Mouse (Mus musculus): ENCODE data around the gene Krtap29-1. TPM values are rescaled to one million over a fixed set of nuclear protein-coding genes. Genes with fewer than 3 reads are reported as not detected.
A peak's percentile ranks its signal among the peaks of the same experiment; 100 is the strongest.

Krtap29-1 gene
- total RNA-seq (2021): not detected
- long read RNA-seq, experiment 1: 0 reads
- long read RNA-seq, experiment 2: 0 reads

DNA sequence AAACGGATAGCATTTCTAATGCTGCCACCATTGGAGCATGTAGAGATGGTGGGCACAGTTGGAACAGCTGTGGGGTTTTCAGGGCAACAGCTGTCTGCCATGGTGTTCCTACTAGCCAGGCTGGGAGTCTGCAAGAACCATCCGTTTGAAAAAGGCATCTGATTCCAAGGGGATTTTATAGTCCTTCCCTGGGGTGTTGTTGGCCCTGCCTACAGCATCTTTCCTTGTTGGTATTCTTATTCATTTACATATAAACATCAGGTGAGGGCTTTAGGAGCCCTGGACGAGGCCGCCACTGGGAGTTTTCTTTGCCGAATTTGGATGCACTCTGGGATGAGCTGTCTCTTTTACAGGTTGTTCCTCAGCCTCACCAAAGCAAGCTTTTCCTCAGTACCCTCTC, at the start of gene Krtap29-1:
TSS of gene Krtap29-1 (minus strand) at position 101 of the 400 bp plus-strand sequence.
- no peak for DNase-seq
- intact Hi-C loops (cut with DNase I): no loop called here

DNA sequence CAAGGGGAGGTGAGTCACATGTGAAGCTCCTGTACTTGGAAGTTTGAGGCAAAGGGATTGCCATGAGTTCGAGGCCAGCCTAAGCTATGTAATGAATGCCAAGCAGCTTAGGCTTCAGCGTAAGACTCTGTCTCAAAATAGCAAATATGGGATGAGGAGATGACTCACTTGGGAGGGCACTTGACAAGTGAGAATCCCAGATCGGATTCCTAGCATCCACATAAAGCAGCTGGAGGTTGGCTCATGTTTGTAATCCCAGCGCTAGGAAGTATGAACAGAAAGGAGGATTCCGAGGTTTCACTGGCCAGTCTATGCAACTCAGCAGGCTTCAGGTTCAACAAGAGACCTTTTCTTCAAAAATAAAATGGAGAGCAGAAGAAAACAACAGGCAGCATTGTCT, 42.6 kb upstream of the Krtap29-1 start:
- intact Hi-C loops (cut with DNase I): no loop called here
- DNase-seq: no peak

DNA sequence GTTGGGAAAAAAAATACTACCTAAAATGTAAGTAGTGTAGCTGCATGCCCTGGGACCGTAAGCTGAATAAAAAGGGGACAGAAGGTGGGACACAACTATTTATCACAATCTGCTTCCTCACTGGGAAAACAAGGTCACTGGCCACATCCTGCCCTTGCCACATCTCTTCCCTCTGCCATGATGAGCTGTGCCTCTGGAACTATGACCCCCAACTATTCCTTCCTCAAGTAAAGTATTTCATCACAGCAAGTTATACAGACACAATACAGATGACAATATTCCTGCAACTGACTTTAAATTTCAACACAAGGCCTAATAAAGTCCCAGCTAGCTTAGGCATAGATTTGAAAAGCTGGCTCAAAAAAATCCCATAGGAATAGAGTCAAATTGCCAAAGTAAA, 40.6 kb upstream of the Krtap29-1 start:
- DNase-seq: no peak
- intact Hi-C loops (cut with DNase I): no loop called here

DNA sequence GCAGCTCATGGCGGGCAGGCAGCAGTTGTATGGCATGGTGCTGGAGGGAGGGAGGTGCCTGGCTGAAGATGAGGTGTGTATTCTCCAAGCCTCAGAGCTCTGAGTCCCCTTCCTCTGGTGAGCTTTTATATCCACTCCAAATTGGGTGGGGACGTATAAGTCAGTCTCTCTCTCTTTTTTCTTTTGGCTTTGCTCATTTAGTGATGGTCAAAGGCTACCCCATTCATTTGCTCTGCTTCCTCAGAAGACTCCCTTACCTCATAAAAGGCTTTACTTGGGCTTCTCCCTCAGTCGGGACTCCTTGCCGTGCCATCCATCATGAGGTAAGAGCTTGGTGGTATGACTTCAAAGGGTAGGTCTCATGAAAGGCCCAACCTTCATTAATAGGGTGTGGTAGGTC, 37.3 kb upstream of the Krtap29-1 start, which contains the start of gene Krt33a:
TSS of gene Krt33a (minus strand) at position 101 of the 400 bp plus-strand sequence.
- intact Hi-C loops (cut with DNase I): no loop called here

DNA sequence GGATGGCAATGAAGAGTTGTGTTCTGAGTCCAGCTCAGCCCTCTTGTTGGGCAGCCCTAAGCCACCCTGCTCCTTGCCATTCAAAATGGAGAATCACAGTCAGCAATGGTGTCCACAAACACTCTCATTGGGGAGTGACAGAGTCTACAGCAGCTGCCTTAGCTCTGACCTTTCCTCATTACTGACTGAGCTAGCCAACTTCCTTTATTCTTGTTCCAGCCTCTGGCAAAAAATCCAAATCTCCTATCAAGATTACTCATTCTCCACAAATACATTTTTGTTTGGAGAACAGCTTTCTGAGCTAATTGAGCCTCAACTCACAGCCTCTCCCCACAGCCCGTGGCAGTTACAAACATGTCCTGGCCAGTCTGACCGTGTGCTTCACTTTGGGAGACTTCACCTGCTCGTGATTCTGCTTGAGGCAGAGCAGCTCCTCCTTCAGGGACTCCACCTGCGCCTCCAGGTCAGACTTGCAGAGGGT, 34.9 kb upstream of the Krtap29-1 start:
- intact Hi-C loops (cut with DNase I): no loop called here
- DNase-seq: no peak

More for the DNA sequence above, 37.3 kb upstream of the Krtap29-1 start, which contains the start of gene Krt33a:
- DNase-seq: no peak

DNA sequence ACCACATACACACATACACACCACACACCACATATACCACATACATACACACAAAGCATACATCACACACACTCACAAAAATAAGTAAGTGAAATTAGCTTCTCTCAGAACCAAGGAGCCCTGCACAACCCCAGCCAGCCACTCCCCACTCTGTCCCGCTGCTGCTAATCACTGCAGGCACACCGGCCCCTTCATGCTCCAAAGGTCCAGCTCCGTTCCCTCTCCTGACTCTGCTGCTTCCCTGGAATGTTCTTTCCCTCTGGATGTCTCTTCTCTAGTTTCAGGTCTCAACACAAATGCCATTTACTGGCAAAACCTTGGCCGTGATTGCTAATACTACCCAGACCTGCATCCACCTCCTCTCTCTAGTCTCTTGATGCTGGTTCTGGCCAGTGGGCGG, 31.8 kb upstream of the Krtap29-1 start:
- intact Hi-C loops (cut with DNase I): no loop called here
- no peak for DNase-seq

DNA sequence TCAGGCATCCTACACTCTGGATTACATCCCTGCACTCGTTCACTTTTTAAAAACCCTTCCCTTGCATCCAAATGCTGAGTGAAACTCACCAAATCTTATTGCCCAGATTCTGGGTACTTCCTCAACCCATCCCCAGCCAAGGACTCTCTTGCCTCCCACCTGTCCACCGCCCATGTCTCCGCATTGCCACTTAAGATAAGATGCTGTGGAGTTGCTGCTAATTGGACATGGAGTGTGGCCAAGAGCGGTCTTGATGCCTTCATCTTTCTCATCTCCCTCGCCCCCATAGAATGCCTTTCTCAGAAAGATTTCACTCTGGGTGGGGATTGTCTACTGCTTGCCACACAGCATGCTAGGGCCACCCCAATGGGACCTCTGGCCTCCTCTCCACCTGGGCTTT, 29.5 kb upstream of the Krtap29-1 start:
- intact Hi-C loops (cut with DNase I): no loop called here
- DNase-seq: no peak

DNA sequence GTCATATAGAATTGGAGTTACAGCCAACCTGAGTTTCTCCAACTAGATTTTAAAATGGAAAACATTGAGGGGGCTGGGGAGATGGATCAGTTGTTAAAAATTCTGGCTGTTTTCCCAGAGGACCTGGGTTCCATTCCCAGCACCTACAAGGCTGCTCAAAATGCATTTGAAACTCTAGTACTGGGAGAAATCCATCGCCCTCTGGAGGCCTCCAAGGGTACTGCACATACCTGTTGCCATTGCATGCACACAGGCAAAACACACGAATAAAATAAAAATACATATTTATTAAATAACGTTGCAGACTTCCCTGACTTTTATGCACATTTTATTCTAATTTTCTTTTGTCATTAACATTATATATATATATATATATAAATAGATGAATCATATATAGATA, 27.8 kb upstream of the Krtap29-1 start:
- no peak for DNase-seq
- intact Hi-C loops (cut with DNase I): no loop called here

DNA sequence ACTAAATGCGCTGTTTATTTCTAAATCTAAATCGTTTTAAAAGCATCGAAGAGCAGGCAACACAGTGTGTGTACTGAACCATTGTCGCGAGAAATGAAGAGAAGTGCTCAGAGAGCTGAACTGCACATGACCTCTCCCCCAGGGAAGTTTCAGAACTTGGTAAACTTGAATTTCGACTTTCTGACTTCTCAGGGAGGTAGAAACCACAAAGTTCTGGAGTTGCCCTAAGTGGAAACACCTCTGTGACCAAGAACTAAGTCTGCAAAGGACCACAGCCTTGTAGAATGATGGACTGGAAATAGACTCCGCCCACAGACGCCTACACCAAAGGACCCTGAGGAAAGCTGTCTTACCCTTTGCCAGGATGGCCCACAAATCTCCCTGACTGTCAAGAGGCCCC, 27.1 kb upstream of the Krtap29-1 start:
- DNase-seq: no peak
- intact Hi-C loops (cut with DNase I): no loop called here

DNA sequence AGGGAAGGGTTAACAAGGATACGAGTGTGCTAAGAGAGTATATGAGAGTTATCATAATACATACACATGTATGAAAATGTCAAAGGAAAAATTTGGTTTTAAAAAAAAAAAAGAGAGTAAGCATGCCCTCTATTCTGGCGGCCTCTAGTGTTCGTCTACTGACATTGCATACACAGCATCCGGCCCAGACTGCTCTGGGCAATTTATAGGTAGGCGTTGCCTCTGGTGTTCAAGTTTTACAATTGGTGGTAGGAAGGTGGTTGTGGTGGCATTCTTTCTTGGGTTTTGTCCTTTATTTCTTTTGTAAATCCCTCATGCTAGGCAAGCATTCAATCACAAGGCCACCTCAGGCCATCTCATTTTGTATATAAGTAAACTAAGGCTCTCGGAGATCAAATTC, 26.0 kb upstream of the Krtap29-1 start:
- DNase-seq: peak; percentile 22 to 63
- intact Hi-C loops (cut with DNase I): loop anchor here (5.0 kb wide), 1 partner anchor 543 kb away; no protein-coding TSS in a partner anchor

DNA sequence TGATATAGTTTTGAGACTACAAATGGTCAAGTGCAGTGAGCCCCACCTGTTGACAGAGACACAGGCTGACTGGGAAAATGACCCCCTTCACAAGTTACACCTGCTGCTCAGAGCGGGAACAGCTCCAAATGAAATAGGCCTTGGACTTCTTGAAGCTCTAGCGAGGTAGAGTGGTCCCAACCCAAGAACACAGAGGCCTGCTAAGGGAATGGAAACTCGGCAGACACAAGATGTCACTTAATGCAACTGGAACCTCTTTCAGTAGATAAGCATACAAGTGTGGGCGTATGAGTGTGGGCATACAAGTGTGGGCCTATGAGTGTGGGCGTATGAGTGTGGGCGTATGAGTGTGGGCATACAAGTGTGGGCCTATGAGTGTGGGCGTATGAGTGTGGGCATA, 20.2 kb upstream of the Krtap29-1 start:
- intact Hi-C loops (cut with DNase I): no loop called here
- no peak for DNase-seq

DNA sequence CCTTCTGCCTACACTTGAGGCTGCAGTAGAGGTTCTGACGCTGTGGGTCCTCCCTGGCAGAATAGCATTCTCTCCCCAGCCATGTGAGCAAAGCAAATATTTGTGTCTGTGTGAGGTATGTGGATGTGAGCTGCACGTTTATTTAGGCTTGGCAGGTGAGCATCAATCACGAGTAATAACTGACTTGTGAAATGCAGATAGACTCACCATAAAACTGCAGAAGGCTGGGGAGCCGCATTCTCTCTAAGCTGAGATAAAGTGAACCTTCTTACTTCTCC, 15.5 kb upstream of the Krtap29-1 start:
- intact Hi-C loops (cut with DNase I): no loop called here
- no peak for DNase-seq

DNA sequence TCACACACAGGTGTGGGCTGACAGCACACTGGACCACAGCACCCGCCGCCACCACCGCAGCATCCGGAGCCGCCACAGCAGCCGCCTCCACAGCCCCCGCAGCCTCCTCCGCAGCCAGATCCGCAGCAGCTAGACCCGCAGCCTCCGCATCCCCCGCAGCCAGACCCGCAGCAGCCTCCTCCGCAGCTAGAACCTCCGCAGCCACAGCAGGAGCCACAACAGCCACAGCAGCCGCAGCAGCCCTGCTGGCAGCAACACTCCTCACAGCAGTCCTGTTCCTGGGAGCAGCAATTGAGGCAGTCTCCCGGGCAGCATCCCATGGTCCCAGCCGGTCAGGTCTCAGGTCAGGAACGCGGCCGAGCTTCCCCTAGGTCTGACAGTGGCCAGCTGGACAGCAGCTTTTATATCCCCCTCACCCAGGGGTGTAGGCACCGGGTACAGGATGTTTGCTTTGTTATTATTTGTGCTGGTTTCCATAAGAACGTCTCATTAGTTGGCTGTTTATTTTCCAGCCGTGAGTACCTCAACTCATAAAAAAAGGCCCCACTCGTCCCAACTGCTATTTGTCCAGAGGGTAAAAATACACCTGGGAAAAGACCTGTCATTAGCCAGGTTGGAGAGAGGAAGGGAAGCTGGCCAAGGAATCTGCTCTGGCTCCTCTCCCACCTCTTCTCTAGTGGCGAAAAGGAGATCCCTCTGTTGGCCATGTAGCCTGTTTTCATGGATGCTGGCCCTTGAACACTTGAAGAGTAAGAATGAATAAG, 14.9 kb upstream of the Krtap29-1 start, which contains the start of gene Krtap17-1:
TSS of gene Krtap17-1 (minus strand) at position 375 of the 764 bp plus-strand sequence.
- intact Hi-C loops (cut with DNase I): no loop called here
- DNase-seq: no peak

DNA sequence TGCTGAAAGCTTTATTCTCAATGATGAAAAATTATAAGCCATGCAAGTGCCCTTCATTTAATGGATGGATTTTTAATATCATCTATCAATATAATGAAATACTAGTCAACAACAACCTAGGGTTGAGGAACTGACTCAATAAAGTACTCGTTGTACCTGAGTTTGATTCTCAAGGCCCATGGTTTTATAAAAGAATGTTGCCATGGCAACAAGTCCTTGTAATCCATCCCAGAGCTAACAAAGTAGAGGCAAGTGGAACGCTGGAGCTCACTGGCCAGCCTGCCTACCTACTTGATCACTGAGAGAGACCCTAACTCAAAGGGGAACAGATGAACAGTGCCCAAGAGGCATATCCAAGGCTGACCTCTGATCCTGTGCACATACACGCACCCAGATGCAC, 11.7 kb upstream of the Krtap29-1 start:
- no peak for DNase-seq
- intact Hi-C loops (cut with DNase I): no loop called here

DNA sequence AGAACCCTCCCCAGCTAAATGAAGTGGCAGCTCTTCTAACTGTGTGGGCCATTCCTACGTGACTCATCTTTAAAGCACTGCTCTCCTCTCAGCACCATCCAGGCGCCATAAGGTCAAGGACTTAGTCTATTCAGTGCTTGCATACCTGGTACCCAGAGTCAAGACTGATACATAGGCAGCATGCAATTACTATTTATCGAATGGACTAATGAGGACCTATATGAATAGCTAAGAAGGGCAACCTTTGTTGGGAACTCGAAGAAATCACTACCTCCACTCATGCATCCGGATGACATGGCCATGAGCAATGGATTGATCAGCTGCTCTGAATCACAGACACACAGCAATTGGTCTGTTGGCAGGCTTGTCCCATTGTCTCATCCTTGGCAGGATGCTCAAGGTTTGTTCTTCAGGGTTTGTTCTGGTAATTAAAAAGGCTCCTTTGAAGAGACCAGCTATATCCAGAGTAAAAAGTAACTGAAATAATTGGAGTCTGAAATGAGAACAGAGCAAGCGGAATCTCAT, 11.1 kb upstream of the Krtap29-1 start:
- intact Hi-C loops (cut with DNase I): no loop called here
- DNase-seq: no peak

DNA sequence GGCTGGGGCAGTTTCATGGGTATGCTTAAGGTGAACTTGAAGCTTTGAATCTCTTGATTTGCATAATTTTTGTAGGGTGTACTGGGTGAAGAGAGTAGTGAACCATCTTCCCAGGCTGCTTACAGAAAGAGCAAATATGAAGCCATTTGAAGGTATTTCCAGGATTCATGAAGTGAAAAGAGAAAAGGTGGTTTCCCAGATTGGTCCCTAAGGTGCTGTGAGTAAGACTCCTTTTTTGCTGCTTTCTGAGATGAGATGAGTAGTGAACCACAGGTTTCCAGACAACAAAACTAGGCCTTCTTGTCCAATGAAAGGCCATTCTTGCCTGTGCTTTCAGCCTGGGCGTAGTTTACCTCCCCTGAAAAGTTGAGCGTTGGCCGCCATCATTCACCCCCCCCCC, 9.7 kb upstream of the Krtap29-1 start:
- DNase-seq: no peak
- intact Hi-C loops (cut with DNase I): no loop called here

DNA sequence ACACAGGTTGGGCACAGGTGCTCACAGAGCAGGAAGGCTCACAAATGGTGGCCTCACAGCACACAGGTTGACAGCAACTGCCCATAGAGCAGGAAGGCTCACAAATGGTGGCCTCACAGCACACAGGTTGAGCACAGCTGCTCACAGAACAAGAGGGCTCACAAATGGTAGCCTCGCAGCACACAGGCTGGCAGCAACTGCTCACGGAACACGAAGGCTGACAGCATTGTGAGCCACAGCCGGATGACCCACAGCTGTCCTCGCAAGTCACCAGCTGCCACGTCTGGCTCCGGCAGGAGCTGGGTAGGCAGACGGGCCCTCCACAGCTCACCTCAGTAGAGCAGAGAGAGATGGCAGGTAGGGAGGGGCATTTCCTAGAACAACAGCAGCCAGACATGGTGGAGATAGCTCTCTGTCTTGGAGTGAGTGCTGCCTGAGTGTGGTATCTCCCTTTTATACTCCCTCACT, 7.4 kb upstream of the Krtap29-1 start, which contains the start of gene Krtap16-1:
TSS of gene Krtap16-1 (minus strand) at position 418 of the 468 bp plus-strand sequence.
- intact Hi-C loops (cut with DNase I): no loop called here

DNA sequence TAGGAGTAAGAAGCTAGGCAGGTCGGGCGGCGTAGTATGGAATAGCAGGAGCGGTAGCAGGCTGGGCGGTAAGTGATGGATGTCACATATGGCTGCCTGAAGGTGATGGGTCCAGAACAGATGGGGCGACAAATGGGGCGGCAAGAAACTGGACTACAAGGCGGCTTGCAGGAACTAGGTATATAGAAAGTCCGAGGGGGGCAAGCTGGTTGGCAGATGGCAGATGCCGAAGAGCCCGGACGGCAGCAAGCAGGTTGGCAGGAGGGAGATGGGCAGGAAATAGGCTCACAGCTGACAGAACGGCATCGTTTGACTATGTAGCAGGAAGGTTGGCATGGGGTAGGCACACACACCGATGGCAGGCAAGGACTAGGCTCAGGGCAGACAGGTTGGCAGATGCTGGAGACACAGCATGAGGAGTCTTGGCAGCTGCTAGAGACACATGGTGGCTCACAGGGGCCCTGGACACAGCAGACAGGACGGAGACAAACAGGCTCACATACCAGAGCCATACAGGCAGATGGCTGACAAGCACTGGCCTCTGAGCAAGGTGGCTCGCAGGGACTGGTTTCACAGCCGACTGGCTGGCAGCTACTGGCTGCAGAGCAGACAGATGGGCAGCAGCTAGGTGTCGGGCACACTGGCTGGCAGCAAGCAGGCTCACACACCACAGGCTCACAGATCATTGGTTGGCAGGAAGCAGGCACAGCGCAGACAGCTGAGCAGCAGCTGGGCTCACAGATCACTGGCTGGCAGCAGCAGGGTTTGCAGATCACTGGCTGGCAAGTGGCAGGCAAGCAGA, 6.6 kb upstream of the Krtap29-1 start:
- intact Hi-C loops (cut with DNase I): no loop called here
- DNase-seq: peak in 1 of 2 experiments; percentile 6

More for the DNA sequence above, 7.4 kb upstream of the Krtap29-1 start, which contains the start of gene Krtap16-1:
- DNase-seq: no peak

DNA sequence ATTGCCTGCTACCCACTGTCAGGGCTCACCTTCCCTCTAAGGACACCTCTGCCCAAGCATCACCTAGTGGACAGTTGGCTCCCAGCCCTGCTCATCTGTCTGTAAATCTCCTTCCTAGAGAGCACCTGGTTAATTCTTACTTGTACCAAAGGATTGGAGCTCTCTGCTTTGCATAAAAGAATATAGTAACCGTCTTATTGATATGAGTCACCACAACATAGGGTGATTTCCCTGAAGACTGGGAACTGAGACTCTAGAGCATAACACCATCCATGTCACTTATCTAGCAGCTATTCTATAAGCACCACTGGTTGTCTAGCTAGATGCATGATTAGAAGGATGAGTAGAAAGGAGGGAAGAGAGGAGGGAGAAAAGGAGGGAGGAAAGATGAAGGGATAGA, 4.6 kb upstream of the Krtap29-1 start:
- no peak for DNase-seq
- intact Hi-C loops (cut with DNase I): no loop called here

DNA sequence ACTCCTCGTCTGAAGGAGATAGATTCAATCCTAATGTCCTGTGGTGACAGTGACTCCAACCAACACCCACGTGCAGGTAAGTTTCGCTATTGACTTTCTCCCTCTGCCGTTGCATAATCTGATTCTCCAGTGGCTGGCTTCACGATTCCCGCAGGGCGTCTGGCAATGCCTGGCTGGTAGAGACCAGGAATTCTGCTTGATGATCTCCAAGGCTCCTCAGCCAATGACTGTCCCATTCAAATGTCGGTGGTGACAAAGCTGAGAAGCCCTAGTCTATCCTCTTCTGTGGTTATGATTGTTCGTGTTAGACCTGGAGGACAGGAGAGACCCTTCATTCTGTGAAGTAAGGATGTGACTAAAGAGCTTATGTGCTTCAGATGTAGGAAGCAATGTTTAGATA, 3.9 kb upstream of the Krtap29-1 start:
- DNase-seq: no peak
- intact Hi-C loops (cut with DNase I): no loop called here

DNA sequence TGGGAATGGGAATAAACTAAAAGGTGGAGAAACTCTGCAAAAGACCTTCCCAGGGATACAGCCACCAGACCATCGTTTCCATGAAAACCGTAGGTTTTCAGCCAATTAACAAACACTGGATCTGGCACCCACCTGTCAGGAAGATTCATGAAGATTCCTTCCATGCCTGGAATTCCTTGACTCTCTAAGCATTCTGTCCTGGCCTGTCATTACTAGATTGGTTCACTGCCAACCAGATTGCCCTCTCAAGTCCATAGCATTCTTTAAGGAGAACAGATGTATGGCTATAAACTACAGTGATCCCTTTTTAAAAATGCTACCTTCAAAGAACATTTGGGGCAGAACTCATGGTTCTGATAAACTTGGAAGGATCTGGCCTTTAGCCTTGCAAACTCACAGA, 12.9 kb downstream of the Krtap29-1 start:
- no peak for DNase-seq
- intact Hi-C loops (cut with DNase I): no loop called here

Data from heart, postnatal 14 days (tissue).